Mouse (Mus musculus): ENCODE measurements around the gene Rgs8.
A peak's percentile ranks its signal among the peaks of the same experiment; 100 is the strongest.

Gene Rgs8

GRCm38 (mm10) chr1:153673900-153674299, 21.1 kb downstream of the Rgs8 start:
- DNase-seq (ENCODE audit: low spot score) = no peak

- DNase-seq (ENCODE audit: low spot score) = no peak
Measured at GRCm38 (mm10) chr1:153675591-153675990, 22.8 kb downstream of the Rgs8 start.

- DNase-seq (ENCODE audit: low spot score) = no peak
Measured at GRCm38 (mm10) chr1:153677635-153678034, 24.8 kb downstream of the Rgs8 start.

GRCm38 (mm10) chr1:153679147-153679546, 26.3 kb downstream of the Rgs8 start:
- DNase-seq (ENCODE audit: low spot score) = peak; percentile 61

- DNase-seq (ENCODE audit: low spot score) = no peak
Measured at GRCm38 (mm10) chr1:153679653-153680052, 26.8 kb downstream of the Rgs8 start.

- DNase-seq (ENCODE audit: low spot score) = no peak
Measured at GRCm38 (mm10) chr1:153680363-153680762, 27.5 kb downstream of the Rgs8 start.

GRCm38 (mm10) chr1:153681036-153681435, 28.2 kb downstream of the Rgs8 start:
- DNase-seq (ENCODE audit: low spot score) = no peak

- DNase-seq (ENCODE audit: low spot score) = no peak
Measured at GRCm38 (mm10) chr1:153683190-153683589, 30.4 kb downstream of the Rgs8 start.

- DNase-seq (ENCODE audit: low spot score) = no peak
Measured at GRCm38 (mm10) chr1:153685630-153686029, 32.8 kb downstream of the Rgs8 start.

- no peak for DNase-seq (ENCODE audit: low spot score)
Measured at GRCm38 (mm10) chr1:153692526-153692925, 39.7 kb downstream of the Rgs8 start.

GRCm38 (mm10) chr1:153694372-153695120, 41.7 kb downstream of the Rgs8 start:
- DNase-seq (ENCODE audit: low spot score) = no peak

GRCm38 (mm10) chr1:153695398-153695797, 42.6 kb downstream of the Rgs8 start:
- no peak for DNase-seq (ENCODE audit: low spot score)

GRCm38 (mm10) chr1:153696093-153696492, 43.3 kb downstream of the Rgs8 start:
- DNase-seq (ENCODE audit: low spot score) = no peak

- no peak for DNase-seq (ENCODE audit: low spot score)
Measured at GRCm38 (mm10) chr1:153696541-153696940, 43.7 kb downstream of the Rgs8 start.

- no peak for DNase-seq (ENCODE audit: low spot score)
Measured at GRCm38 (mm10) chr1:153697581-153698251, 44.9 kb downstream of the Rgs8 start.

- no peak for DNase-seq (ENCODE audit: low spot score)
Measured at GRCm38 (mm10) chr1:153698311-153699084, 45.7 kb downstream of the Rgs8 start.

- no peak for DNase-seq (ENCODE audit: low spot score)
Measured at GRCm38 (mm10) chr1:153700448-153701063, 47.7 kb downstream of the Rgs8 start.

GRCm38 (mm10) chr1:153701461-153701860, 48.6 kb downstream of the Rgs8 start:
- DNase-seq (ENCODE audit: low spot score) = no peak

- DNase-seq (ENCODE audit: low spot score) = no peak
Measured at GRCm38 (mm10) chr1:153702166-153702852, 49.5 kb downstream of the Rgs8 start.

- no peak for DNase-seq (ENCODE audit: low spot score)
Measured at GRCm38 (mm10) chr1:153702853-153703410, 50.1 kb downstream of the Rgs8 start.

GRCm38 (mm10) chr1:153703445-153703991, 50.7 kb downstream of the Rgs8 start:
- DNase-seq (ENCODE audit: low spot score) = no peak

Measured in yolk sac, embryonic 10.5 days (tissue).